Mouse (Mus musculus) urinary bladder, postnatal 36 days (tissue): ENCODE measurements around the gene Tet3.

Experiments
- DNase-seq, 2 experiments: peaks; one replicate each; pipeline ENCODE4 v3.0.0; 2022; ENCODE audit warnings: low spot score in 2 of 2, mixed read lengths in 1 of 2

Gene Tet3

DNA sequence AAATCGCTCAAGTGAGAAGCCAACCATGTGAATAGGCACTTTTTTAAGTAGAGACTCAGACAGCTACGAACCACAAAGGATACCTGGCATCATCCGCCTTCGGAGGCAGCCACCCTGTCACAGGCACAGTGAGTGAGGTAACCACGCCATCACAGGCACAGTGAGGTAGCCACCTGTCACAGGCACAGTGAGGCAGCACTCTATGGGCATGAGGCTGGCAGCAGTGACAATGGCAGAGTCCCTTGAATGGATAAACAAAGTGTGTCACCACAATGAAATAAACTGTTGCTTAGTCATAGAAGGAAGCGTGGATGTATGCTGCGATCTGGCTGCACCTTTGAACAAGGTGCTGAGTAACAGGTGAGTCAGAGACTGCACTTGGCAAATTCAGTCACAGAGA lies 19.7 kb upstream of the Tet3 start:
- DNase-seq, result no peak

DNA sequence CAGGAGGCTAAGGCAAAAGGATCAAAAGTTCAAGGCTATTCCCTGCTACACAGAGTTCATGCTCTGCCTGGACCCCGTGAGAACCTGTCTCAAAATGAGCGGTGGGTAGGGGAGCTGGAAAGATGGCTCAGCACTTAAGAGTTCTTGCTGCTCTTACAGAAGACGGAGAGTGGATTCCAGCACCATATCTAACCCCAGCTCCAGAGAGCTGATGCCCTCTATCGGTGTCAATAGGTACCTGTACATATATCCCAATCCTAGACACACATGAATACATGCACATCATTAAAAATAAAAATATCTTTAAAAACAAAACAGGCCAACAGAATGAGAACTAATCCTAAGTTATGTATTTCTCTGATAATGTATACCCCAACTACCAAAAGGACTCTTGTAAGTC lies 19.3 kb upstream of the Tet3 start:
- DNase-seq, result no peak

DNA sequence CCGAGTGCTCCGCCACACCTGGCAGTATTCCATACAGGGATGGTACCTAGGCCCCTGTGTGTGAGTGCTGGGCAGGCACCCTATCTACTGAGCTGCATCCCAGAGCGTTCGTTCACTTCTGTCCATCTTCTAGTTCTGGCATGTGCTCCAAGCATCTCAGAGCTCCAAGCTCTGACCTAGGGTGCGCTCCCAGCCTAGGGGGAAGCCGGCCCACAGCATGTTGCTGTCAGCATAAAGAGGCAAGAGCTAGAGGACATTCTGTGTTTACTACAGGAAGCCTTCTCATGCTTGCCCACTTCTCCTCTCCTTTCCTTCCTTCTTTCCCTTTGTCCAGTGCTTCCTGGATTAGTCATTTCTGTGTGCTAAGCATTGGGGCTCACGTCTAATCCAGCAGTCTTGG lies 16.5 kb upstream of the Tet3 start:
- DNase-seq, result no peak

DNA sequence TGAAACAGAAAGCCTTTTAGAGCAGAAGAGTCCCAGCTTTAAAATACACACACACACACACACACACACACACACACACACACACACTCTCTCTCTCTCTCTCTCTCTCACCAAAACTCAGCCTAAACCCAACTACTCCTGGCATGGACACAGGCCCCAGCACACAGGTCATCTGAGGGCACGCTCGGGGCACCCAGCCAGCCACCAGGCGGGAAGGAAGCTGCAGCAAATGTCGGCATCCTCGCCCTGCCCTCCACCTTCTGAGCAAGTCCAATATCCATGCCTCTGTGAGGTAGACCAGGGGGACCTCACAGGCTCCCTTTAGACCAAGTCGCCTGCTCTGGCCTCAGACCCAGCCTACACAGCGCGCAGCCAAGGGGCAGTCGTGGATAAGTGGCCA lies 14.4 kb upstream of the Tet3 start:
- peak in 1 of 2 experiments; percentile 60 for DNase-seq

DNA sequence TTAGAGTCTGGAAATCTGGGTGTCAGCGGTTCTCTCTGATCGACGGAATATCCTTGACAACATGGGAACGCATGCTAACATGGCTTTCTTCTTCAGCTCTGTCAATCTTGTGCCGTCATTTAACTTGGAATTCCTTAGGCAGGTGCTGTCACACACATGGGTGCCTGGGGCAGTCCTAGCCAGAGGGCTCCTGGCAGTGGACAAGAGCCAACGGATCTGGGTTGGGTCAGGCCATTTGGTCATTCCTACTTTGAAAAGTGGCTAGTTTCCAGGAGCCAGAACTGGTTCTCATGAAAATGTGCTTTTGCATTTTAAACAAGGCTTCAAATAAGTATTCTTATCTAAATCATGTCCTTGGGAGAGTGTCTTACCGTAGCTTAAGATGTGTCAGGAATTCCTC lies 12.9 kb upstream of the Tet3 start:
- DNase-seq, result no peak

DNA sequence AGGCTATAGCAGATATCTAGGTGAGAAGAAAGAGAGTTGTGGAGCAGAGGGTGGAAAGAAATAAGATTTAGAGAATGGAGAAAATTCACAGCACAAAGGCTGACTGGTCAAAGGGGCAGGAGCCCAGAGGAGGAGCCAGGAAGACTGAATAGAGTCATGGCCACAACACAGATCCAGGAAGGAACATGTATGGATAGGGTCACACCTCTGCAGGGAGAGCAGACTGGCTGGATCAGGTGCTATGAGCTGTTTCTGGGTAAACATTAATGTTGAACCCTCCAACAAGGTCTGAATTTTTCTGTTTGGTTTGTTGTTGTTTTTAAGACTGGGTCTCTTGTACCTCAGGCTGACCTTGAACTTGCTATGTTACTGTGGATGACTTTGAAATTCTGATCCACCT lies 5.1 kb upstream of the Tet3 start:
- DNase-seq, result no peak

DNA sequence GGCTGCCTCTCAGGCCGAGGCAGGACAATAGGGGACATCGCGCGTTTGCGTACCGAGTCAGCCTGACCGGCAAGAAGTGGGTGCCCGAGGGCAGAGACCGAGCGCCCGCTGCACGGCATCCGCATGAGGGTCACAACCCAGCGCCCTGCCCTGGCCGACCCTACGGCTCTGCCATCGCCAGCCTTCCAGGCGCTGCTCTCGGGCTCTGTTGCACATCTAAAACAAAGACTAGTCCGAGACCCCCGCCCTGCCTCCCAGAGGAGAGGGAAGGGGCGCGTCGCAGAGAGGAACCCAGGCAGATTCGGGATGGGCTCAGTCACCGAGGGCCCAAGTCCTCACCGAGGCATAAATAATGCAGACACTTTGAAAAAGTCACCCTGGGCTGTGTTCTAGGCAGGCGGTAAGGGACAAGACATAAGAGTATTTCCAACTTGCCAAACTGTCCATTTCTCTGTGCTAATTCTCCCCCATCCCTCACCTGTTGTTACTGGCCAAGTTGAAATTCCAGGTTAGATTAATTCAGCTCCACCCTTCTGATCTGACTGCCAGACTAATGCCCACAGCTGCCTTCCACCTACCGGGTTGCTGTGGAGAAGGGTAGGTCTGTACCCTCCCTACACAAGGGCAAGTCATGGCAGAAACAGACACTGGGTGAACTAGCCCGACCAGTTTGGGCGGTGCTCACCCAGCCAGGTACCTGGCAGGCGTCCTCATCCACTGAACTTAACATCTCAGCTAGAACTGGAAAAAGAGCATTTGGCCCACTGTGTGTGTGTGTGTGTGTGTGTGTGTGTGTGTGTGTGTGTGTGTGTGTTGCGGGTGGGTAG lies 1.7 kb downstream of the Tet3 start:
- DNase-seq, result peak; percentile 78 to 84

DNA sequence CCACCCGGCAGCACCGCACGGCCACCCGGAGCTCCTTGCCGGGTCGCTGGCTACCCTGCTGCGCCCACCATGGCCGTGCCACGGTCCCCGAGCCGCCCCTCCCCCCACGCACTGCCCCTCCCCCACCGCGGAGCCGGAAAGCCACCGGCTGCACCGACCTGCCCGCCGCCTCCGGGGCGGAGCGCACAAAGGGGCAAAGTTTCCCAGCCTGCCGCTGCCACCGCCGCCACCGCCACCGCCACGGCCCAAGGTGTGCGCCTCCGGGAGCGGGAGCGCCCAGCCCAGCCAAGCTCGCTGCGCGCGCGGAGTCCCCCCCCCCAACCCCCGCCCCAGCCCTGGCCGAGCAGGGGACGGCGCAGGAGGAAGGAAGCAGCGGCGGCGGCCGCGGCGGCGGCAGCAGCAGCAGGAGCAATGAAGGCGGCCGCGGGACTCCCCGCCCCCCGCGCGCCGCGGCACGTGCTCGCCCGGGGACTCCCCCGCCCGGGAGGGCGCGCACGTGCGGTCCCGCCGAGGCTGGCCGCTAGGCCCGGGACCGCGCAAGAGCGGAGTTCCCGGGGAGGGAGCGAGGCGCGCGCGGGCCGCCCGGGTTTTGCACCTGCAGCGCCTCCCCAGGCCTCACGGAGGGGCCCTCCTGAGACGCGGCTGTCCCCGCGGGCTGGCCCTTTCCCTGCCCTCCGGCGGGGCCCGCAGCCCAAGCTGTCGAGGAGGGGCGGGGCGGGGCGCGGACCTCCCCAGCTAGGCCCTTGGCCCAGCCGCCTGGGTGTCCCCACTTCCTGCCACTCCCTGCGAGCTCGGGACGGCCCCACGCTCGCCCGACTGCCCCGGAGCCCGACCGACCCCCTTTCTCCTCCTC lies 2.5 kb downstream of the Tet3 start:
- peak; percentile 80 to 82 for DNase-seq

DNA sequence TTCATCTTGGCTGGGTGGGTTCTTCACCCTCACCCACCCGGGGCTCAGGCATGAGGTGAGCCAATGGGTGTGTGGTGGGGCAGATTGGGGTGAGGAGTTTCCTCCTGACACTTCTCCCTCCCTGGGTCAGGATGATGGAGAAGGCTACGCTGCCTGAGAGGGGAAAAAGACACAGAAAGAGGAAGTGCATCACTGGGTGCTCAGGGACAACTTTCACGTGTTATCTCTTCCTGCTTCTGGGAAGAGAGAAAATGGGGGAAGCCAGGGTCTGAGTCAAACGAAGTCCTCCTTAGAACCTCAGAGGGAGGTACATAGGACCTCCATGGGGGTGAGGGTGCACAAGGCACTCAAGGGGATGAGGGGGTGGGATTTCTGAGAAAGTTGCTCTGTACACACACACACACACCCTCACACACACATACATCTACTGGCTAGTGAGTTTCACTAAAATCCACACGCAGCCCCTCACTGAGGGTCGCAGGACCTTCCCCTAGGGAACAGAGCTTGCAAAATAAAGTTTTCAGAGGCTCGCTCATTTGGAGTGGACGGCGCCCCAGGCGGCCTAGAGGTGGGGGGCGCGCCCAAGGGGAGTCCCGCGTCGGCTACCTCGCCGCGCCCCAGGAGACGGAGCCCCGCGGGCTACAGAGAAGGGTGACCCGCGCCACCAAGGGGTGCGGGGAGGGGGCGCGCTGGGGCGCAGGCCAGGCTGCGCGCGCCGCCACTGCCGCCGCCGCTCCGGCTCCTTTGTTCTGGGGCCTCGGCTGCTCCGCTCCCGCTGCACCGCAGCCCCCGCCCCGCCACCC lies 3.4 kb downstream of the Tet3 start:
- DNase-seq, result no peak

DNA sequence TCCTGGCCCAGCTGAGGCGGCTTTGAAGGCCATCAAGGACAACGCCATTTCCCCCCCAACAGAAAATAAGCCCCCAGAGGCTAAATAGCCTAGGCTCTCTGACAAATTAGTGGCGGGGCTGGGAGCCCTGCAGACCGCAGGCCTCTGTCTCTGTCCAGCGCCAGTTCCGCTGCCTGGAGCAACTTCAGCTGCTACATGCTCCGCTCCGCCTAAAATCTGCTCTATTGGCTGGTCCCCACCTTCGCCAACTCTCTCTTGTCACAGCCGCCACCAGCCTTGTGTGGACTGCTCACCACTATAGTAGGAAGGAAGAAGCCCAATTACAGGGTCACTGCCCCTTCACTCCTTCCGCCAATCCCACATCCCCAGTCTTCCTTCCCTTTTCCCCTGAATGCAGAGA lies 5.2 kb downstream of the Tet3 start:
- DNase-seq, result no peak

DNA sequence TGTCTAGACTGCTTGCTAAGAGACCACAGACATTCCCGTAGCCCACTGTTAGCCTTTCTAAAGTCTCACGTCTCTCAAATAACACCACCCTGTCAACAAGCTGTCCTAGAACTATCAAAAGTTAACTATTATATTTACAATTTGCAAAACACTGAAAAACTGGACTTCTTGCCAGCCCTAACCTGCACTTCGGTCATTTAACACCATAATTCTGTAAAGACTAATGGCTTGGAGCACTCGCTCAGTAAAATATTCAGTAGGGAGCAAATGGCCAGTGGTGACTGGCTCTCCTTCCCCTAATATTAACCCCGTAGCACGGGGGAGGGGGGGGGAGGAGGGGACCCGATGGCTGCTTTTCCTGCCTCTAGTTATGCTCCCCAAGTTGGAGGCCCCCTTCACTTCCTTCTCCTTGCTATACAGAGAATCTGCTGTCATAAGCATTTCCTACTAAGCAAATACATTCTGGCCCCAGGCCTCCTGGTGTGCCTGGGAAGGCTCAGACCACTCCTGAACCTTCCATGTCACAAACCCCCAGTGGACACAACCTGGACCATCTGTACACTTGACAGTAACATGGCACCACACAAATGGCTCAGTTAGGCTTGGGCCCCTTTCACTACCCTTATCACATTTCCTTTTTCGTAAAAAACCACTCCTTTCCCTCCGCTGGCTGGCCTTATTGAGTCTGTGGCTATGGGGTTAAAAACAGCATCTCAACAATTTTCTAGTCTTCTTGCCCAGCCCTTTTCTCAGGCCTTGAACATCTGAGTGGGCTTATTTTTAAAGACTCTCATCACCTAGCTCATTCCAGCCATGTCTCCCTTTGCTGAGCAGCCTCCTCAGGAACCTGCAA lies 8.2 kb downstream of the Tet3 start:
- no peak for DNase-seq

DNA sequence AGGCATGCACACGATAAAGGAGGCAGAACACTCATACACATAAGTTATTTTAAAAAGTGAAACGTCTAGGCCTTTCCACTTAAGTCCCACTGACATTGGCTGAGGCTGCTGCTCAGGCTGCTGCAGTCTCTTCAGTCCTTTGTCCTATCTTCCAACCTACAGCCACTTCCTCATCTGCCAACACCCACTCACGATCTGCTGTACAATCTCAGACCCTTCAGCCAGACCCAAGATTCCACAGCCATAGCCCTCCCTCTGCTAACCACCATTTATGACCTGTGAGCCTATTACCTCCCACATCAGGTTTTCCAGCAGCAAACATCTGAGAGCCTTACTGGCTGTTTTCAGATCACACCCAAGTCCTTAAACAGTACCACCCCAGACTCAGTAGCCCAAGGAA lies 9.4 kb downstream of the Tet3 start:
- no peak for DNase-seq

DNA sequence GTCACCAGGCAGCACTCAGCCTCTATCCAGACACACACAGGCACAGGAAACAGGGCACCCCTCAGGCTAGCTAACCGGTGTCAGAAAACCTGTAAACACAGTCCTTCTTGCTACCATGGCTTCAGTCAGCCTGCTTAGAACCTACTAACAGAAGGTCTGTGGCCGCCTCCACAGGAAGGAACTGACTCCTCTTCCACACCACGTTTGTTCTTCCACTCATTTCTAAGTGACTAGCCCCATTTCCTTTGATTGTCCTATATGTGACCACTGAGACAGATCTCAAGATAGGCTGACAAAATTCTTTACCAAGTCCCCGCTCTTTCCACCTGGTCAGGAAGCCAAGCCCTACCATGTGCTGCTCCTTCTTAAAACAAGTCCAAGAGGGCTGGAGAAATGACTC lies 10.0 kb downstream of the Tet3 start:
- DNase-seq, result no peak

DNA sequence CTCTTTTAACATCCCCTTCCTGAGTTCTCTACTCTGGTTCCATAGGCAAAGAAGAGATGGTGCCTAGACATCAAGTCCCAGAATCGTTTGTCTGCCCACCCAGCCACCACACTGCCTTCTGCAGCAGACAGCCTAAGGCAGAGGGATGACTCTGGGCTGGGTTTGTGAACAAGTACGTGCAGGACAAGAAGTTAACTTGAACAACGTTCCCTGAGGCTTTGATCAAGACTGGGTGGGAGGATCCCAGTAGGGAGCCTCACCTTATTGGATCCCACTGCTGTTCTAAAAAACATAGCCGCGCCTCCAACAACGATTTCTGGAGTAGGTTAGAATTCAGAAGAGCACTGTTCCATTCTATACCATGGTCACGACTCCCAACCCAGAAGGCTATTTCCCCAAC lies 11.9 kb downstream of the Tet3 start:
- DNase-seq, result no peak

DNA sequence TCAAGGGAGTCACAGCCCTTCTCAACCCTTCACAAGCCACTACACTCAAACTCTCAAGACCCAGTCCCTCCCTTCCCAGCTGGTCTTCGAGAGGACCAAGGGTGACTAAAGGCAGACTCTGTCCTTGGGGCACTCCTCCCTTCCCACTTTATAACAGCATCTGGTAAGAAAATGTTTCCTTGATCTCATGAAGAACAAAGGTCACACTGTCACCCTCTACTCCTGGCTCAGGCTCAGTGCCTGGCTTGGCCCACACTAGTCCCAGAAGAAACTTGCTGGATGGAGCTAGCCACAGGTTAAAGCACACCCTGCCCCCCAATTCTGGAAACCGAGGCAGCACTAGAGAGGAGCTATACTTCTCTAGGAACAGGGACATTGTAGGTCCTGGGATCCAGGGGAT lies 13.1 kb downstream of the Tet3 start:
- no peak for DNase-seq

DNA sequence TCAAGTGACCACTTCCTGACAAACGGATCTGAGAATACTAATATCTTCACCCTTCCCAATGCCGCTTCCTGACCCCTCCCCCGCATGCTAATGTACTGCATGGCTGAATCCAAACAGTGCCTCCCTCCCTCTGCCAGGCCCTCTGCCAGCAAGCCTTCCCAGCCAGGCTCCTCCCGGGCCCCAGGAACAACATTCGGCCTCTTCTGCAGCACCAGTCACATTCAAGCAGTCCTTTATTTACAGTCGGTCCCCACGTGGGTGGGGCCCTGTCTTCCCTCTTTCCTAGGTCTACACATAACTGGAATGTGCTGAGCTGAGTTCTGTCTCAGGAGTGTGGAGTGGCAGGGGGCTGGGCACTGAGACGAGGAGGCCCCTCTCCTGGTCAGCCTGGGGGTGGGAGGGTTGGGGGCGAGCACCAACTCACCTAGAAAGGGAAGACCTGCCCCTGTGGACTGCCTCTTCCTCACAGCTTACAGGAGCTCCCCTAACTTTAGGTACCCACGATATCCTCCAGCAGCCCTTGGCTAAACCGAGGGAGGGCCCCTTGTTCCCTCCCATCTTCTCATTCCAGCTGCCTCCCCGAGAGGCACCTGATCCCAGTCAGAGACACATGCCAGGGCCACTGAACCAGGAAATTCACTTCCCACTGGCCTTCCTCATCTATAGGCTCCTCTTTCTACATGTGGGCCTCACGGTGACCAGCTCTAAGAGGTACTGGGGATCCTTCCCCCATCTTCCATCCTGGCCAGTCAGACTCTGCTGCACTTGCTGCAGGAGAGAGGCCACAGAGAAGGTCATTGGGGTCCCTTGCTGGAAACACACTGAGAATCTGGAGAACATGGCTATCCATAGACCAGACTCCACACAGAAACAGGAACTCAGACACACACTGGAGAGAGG lies 15.2 kb downstream of the Tet3 start:
- DNase-seq, result peak; percentile 73 to 86

DNA sequence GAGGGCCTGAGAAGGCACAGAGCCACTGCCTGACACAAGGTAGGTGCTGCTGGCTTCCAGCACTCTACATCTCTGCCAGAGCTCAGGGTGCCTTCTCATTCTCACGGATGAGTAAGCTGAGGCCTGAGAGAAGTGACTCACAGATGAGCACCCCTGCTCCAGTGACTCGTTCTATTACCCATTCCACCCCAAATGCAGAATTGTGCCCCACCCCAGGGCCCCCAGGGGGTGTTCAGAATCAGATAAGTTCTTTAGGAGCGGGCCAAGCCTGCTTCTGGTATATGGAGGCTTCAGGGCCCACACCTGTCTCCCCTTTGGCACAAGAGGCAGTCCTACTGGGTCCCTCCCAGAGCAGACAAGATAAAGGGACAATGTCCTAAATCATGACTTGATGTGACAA lies 16.2 kb downstream of the Tet3 start:
- no peak for DNase-seq

DNA sequence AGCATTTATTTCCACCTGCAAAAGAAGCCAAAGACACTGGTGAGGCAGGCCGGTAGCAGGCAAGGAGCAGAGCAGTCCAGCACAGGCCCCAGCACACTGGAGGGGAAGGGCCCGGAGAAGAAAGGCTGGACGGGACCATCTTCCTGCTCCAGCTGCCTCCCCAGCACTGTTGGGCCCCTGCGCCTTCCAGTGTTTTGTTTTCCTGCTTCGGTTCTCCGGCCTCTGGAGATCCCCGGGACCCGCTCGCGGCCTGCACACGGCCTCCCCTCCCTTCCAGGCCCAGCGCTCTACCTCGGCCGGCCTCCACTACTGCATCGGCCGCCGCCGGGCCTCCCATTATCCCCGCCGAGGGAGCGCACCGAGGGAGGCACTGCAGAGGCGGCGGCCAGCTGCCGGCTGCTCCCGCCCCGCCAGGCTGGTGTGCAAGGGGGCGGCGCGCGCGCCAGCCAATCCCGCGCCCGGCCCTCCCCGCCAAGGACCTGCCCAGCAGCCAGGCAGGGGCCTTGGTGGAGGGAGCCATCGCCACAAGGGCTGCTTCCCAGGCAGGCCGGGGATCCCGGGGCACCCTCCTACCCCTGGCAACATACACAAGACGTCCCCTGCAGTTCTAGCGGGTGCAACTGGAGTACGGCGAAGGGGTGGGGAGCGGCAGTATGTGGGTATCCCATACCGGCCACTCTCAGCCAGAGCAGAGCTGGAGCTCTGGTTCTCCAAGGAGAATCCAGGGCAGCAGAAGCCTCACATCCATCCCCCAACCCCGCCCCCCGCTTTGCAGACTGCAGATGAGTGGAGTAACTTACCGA lies 17.4 kb downstream of the Tet3 start:
- peak; percentile 85 to 90 for DNase-seq

DNA sequence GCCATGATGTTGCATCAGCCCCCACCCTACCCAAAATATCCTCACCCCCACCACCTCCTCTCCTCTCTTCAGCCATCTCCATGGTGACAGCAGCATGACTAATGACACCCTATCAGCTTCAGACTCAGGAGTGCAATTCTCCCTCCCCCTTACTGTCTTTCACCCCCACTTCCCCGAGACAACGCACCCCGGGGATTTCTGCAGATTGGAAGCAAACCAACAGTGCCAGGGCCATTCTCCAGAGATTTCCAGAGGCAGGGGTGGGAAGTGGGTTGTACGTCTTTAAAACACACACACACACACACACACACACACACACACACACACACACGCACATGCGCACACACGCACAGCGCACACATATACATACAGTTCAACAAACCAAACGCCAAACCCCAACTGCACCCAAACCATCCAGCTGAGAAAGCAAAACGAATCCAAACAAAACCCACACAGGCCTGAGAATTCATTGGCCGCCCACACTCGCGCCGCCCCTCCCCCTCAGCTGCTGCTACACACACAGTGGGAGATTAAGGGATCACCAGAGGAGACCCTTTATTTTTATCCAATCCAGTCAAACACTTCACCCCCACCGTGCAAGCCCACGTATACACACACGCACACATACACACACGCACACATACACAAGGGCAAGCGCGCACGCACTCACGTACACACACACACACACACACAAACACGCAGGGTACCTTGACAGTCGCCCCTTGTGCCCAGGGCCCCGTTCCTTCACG lies 18.2 kb downstream of the Tet3 start:
- peak in 1 of 2 experiments; percentile 68 for DNase-seq
